Mouse (Mus musculus) cerebellum, adult (tissue): Measurements from ENCODE around the gene Reep6.

ENCODE experiments used
- ATAC-seq: cut with Nextera tagmentation; 2 replicates; pipeline ENCODE4 v1.9.2; 2017; ENCODE audit warnings: mild to moderate bottlenecking, moderate library complexity, mixed read lengths; ENCODE audit not compliant: insufficient number of reproducible peaks, low FRiP score, low TSS enrichment

Gene Reep6

DNA sequence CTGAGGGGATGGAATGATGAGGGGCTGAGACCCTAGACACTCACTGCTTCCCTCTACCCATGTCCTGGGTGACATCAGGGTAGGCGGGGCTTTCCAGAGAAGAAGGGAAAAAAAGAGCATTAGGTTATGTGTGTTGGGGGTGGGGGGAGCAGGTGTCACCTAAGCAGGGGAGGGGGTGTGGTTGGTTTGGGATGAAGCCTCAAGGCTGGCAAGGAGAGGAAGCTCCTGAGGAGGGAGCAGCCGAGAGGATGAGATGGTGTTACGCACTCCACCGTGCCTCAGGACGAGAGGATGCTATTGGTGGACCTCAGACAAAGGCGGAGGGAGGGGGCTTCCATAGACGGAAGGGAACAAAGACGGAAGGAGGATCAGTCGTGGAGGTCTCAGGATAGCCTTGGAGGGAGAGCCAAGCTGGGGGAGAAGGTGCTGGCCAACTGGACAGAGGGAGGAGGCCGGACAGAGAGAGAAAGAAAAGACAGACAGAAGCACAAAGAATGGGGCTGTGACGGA lies 29.0 kb upstream of the Reep6 start:
- no peak for ATAC-seq

DNA sequence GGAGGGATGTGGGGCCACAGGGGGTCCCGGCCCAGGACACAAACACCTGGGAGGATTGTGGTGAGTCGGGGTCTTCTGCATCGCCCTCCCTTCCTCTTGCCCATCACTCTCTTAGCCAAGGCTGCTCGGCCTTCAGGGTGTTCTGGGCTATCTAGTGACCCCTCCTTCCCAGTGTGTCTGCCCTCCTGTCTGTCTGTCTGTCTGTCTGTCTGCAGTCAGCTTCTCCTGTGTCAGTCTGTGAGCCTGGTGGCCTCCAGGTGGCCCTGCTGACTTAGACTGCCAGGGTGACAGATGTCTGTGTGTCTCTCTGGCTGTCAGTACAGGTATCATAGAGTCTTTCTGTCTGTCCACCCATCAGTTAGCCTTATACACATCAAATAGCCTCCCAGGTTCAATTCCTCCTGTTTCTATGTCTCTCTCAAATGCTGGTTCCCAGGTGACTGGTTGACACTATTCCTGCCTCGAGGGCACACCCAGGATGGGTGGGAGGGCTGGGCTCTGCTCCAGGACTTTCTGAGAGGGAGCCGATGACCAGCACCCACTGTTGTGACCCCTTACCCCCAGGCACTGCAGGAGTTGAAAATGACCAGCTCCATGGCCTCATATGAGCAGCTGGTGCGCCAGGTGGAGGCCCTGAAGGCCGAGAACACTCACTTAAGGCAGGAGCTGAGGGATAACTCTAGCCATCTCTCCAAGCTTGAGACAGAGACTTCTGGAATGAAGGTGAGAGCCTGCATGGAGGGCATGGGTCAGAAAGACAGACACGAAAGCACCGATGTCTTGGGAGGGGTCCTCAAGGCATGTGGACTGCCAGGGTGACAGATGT lies 28.3 kb upstream of the Reep6 start:
- ATAC-seq, result no peak

DNA sequence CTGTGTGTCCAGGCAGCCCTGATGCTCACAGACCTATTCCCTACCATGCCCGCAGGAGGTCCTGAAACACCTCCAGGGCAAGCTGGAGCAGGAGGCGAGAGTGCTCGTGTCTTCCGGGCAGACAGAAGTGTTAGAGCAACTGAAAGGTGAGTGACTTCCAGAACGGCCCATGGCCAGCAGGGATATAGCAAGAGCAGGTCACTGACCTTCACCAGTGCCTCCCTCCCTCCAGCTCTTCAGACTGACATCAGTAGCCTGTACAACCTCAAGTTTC lies 27.7 kb upstream of the Reep6 start:
- ATAC-seq, result no peak

- no peak; the same call in 1 of the 2 replicates for ATAC-seq
Measured at GRCm38 (mm10) chr10:80302471-80302881, 27.3 kb upstream of the Reep6 start.

GRCm38 (mm10) chr10:80304458-80304857 lies 25.3 kb upstream of the Reep6 start:
- ATAC-seq, result no peak

GRCm38 (mm10) chr10:80304862-80305261 lies 24.9 kb upstream of the Reep6 start:
- no peak for ATAC-seq

DNA sequence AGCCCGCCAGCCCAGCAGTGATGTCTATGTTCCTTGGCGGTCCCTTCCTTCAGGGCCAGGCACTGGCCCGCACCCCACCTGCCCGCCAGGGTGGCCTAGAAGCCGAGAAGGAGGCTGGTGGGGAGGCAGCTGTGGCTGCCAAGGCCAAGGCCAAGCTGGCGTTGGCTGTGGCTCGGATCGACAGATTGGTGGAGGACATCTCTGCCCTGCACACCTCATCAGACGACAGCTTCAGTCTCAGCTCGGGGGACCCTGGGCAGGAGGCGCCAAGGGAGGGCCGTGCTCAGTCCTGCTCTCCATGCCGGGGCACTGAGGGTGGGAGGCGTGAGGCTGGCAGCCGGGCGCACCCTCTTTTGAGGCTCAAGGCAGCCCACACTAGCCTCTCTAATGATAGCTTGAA lies 18.2 kb upstream of the Reep6 start:
- ATAC-seq, result no peak

DNA sequence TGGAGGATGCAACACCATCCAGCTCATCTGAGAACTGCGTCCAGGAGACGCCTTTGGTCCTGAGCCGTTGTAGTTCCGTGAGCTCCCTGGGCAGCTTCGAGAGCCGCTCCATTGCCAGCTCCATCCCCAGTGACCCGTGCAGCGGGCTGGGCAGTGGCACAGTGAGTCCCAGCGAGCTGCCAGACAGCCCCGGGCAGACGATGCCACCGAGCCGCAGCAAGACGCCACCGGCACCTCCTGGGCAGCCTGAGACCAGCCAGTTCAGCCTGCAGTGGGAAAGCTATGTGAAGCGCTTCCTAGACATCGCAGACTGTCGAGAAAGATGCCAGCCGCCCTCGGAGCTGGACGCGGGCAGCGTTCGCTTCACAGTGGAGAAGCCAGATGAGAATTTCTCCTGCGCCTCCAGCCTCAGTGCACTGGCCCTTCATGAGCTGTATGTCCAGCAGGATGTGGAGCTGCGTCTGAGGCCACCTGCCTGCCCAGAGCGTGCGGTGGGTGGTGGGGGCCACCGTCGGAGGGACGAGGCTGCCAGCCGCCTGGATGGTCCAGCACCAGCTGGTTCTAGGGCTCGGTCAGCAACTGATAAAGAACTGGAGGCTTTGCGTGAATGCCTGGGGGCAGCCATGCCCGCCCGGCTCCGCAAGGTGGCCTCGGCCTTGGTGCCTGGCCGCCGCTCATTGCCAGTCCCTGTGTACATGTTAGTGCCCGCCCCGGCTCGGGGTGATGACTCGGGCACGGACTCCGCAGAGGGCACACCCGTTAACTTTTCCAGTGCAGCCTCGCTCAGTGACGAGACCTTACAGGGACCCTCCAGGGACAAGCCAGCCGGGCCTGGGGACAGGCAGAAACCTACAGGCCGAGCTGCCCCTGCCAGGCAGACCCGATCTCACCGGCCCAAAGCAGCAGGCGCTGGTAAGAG lies 16.9 kb upstream of the Reep6 start:
- ATAC-seq, result no peak

- ATAC-seq, result no peak; the same call in 1 of the 2 replicates
Measured at GRCm38 (mm10) chr10:80313627-80314201, 16.0 kb upstream of the Reep6 start.

DNA sequence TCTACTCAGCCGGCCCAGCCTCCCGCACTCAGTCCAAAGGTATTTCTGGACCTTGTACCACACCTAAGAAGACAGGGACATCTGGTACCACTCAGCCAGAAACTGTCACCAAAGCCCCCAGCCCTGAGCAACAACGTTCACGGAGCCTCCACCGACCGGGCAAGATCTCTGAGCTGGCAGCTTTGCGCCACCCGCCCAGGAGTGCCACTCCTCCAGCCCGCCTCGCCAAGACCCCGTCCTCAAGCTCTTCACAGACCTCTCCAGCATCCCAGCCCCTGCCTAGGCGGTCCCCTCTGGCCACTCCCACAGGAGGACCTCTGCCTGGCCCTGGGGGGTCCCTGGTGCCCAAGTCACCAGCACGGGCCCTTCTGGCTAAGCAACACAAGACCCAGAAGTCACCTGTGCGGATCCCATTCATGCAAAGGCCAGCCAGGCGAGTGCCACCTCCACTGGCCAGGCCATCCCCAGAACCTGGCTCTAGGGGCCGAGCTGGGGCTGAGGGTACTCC lies 15.2 kb upstream of the Reep6 start:
- ATAC-seq, result no peak

GRCm38 (mm10) chr10:80315315-80315714 lies 14.4 kb upstream of the Reep6 start:
- ATAC-seq, result no peak

DNA sequence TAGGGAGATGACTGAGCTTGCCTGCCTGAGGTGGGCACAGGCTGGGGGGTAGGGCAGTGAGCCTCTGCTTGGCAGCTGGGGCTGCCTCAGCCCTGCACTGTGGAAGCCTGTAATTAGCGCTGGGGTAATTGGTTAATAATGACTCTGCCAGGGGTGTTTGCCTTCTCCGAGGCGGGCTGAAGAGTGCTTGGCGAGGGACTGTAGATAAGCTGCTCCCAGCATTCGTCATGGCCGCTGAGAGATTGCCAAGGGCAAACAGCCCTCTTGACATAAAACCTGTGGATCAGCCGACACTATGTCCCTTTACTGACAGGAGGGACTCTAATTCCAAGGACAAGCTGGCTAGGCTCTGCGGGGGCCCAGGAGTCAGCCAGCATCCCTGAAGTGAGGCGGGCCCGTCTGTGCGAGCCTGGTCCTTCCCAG lies 13.4 kb upstream of the Reep6 start:
- no peak for ATAC-seq

DNA sequence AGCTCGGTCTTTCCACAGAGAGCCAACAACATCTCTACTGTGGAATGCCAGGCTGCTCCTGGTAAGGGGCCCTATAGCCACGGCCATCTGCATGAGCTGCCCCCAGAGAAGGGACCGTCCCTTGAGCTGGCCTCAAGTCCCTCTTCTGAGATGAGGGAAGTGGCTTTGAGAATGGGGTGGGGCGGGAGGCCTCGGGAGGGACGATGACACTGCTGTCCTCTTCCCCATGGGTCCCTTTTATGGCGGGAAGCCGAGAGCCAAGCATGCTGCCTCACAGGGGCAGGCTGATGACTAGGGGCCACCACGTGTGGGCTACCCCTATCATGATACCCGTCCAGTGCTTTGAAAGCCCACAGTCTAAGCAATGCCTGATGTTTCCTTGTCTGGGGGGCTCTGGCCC lies 12.7 kb upstream of the Reep6 start:
- no peak for ATAC-seq

GRCm38 (mm10) chr10:80320340-80320760 lies 9.4 kb upstream of the Reep6 start, which contains the start of gene 2310011J03Rik:
Gene 2310011J03Rik (minus strand): TSS chr10:80320537.
- ATAC-seq, result peak; percentile 46; the same call in 1 of the 2 replicates

GRCm38 (mm10) chr10:80321014-80321669 lies 8.6 kb upstream of the Reep6 start:
- ATAC-seq, result no peak

DNA sequence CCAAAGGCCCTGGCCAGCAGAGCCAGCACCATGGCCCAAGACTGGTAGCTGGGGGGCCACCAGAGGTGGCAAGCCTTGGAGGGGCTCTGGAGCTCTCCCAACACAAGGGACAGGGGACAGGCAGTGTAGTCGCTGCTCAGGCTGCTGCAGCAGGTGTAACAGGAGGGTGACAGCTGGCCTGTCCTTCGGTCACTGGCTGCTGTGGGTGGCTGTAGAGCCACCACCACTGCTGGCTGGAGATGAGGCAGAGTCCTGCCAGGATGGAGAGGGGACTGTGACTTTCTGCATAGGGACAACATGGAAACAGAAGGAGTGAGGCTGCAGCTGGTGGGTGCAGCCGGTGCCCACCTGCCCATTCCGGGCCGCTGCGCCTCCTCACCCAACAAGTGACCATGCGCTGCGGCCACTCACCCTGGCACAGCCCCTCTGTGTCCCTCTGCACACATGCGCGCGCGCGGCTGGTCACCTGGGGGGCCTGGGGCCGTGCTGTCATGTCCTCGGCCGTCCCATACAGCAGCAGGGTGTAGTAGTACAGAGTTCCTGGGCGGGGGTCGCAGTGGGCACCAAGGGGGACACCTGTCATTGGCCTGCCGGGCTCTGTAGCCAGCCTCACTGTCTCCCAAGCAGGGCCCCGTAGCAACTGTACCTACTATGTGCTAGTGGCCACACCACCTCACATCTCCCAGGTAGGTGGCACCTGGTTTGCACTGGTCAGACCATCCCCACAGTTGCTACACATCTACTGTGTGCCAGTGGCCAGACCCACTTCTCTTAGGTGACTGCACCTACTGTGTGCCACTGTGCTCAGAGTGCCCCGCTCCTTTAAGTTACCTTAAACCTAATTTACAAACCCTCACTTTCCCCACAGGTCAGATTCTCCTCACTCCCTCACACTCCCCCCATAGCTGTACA lies 7.8 kb upstream of the Reep6 start:
- ATAC-seq, result no peak

GRCm38 (mm10) chr10:80322811-80323211 lies 6.9 kb upstream of the Reep6 start:
- ATAC-seq, result no peak

DNA sequence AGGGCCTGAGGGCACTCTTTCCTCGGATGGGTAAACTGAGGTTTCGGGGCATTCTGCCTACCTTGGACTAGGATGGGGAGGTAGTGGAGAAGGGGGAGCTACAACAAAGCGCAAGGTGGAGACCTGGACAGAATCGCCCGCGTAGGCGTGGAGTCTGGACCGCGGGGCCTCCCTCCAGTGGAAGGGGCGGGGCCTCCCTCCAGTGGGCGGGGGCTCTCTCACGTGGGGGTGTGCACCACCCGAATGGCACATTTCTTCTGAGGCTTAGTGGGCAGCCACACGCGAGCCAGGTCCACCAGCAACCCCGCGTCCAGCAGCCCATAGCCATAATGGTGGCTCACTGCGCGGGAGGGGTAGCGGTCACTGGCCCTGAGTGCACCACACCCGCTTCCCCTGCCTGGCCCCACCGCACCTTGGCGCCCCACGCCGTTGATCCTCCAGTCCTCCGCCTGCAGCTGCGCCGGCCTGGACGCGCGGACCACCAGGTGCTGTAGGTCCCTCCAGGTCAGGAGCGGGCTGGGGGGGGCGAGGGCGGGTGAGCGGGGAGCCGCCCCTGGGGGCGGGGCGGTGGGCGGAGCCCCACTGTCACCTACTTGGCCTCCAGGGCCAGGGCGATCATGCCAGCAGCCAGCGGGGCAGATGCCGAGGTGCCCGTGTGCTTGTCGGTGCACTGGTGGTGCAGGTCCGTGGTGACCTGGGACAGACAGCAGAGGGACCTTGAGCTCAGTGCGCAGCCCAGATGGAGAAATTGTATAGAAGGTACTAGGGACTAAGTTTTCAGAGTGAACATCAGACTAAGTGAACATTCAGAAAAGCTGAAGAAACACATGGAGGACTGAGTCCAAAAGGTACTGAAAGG lies 6.3 kb upstream of the Reep6 start:
- ATAC-seq, result peak; percentile 31; the same call in 1 of the 2 replicates
